Mouse (Mus musculus) telencephalon, adult 2 months (tissue): ENCODE measurements at regions not wholly inside any gene's neighbourhood (a gene's known extent, or its start where the extent isn't known, plus 50 kb on each side); places are given as distances from the start of the nearest gene placed in this dataset.
A peak's percentile ranks its signal among the peaks of the same experiment; 100 is the strongest.

Experiments used
- DNase-seq: peaks from one replicate; pipeline ENCODE4 v3.0.0-alpha.2; 2011; ENCODE audit warnings: low read depth, low spot score

- DNase-seq: no peak
Observed at GRCm38 (mm10) chr5:101000436-101000835, 154.9 kb downstream of the Gpat3 start.

GRCm38 (mm10) chr5:100992365-100992764 lies 146.9 kb downstream of the Gpat3 start:
- no peak for DNase-seq

GRCm38 (mm10) chr5:100991626-100992025 lies 146.1 kb downstream of the Gpat3 start:
- peak; percentile 11 for DNase-seq

GRCm38 (mm10) chr5:100982573-100982936 lies 137.0 kb downstream of the Gpat3 start:
- no peak for DNase-seq

GRCm38 (mm10) chr5:100981849-100982572 lies 136.5 kb downstream of the Gpat3 start:
- DNase-seq: no peak

GRCm38 (mm10) chr5:100976736-100977135 lies 131.2 kb downstream of the Gpat3 start:
- no peak for DNase-seq

GRCm38 (mm10) chr5:100951210-100951609 lies 105.7 kb downstream of the Gpat3 start:
- no peak for DNase-seq
